In the genomic region with DNA sequence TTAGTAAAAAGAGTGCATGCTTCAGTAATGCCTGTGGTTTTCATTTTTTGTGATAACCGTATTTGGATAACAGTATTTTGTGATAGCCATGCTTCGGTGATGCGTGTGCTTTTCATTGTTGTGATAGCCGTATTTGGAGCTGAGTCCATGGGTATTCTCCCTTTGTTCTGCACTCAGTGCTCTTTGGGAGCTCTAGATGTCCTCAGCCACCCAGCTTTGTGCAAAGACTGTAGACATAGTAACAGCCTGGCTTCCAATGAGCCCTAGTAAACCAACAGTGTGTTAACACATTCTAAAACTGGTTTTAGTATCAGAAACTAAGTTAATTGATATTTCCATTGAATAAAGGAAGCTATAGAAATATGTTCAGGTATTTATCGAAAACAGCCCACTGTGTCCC, we compare ENCODE assay signal across 18 mouse cellular contexts.
"Had no signal": no experiment of that assay in that cellular context is flagged by ENCODE, and none has a peak within 500 bp of the region (broad histone marks: within the 10 kb centered on the region; RNA-seq: fewer than 3 reads in every experiment).

No protein-coding gene starts in this region.

- H3K9me3 ChIP-seq: limb, embryonic 13.5 days; liver, embryonic 15.5 days; midbrain, embryonic 10.5 days; midbrain, embryonic 15.5 days; neural tube, embryonic 13.5 days had no signal

- H3K9ac ChIP-seq: kidney, embryonic 15.5 days; limb, embryonic 13.5 days; liver, embryonic 15.5 days; lung, embryonic 14.5 days; midbrain, embryonic 15.5 days; neural tube, embryonic 13.5 days had no signal

- H3K4me2 ChIP-seq: kidney, embryonic 15.5 days; limb, embryonic 13.5 days; liver, embryonic 11.5 days; liver, embryonic 15.5 days; lung, embryonic 14.5 days; midbrain, embryonic 15.5 days; neural tube, embryonic 13.5 days had no signal

- DNase-seq: kidney, adult 2 months; kidney, postnatal 36 days; left cerebral cortex, postnatal 4 days; lung, embryonic 14.5 days; lung, postnatal 10 days; lung, postnatal 4 days; retina, postnatal 1 day; right cerebral cortex, postnatal 4 days; spleen, adult 18-20 months; thymus, adult 2 months; thymus, postnatal 25 days had no signal

- H3K4me3 ChIP-seq: kidney, embryonic 15.5 days; limb, embryonic 13.5 days; liver, embryonic 15.5 days; midbrain, embryonic 10.5 days; midbrain, embryonic 15.5 days; neural tube, embryonic 13.5 days had no signal

- ATAC-seq: midbrain, embryonic 15.5 days had no signal

- H3K4me1 ChIP-seq: liver, embryonic 15.5 days had no signal

- H3K27ac ChIP-seq: kidney, embryonic 15.5 days; limb, embryonic 13.5 days; liver, embryonic 15.5 days; midbrain, embryonic 10.5 days; midbrain, embryonic 15.5 days; neural tube, embryonic 13.5 days had no signal

- H3K36me3 ChIP-seq: kidney, embryonic 15.5 days; limb, embryonic 13.5 days; liver, embryonic 15.5 days; midbrain, embryonic 10.5 days; midbrain, embryonic 15.5 days; neural tube, embryonic 13.5 days had no signal

- H3K27me3 ChIP-seq: kidney, embryonic 15.5 days; limb, embryonic 13.5 days; liver, embryonic 15.5 days; midbrain, embryonic 15.5 days; neural tube, embryonic 13.5 days had no signal
